Mouse (Mus musculus): Measurements from ENCODE around the gene Tmem14a. TPM values are rescaled to one million over a fixed set of nuclear protein-coding genes. Genes with fewer than 3 reads are reported as not detected.
"Not testable (repeated sequence)": the region's sequence is repeated elsewhere in the genome, so short reads cannot be mapped to it uniquely, and the experiment has no call there.

The Tmem14a gene
- 8.7 and 12.9 TPM in 2 replicates for polyA plus RNA-seq (2016; fragmentation: Nextera tagmentation; extraction: Ambion mirVana)

- peak; percentile 92 for DNase-seq (ENCODE audit: low spot score)
- Histone ChIP-seq H3K4me1 (peaks cover 9% of the 10 kb centered on the region), H3K36me3 (no peaks in the 10 kb centered on the region), H3K4me3 (peak within 1 kb of the TSS; percentile 76), H3K27ac (peak within 1 kb of the TSS; percentile 94), H3K9me3 (no peaks in the 10 kb centered on the region), H3K27me3 (ENCODE audit: insufficient read depth, poor library complexity, severe bottlenecking) (no peaks in the 10 kb centered on the region)
- under 1% methylated on average over 17 of the region's 17 CpGs for WGBS
Measured at GRCm38 (mm10) chr1:21218489-21218919, at the start of gene Tmem14a. Tmem14a (plus strand) TSS chr1:21218575.

GRCm38 (mm10) chr1:21185196-21185595, 33.2 kb upstream of the Tmem14a start:
- H3K27ac ChIP-seq, result no peak overlapping the region
- H3K36me3 ChIP-seq, result no peaks in the 10 kb centered on the region
- peak; percentile 54 for DNase-seq (ENCODE audit: low spot score)
- 96% methylated on average over 6 of the region's 6 CpGs for WGBS
- no peaks in the 10 kb centered on the region for H3K9me3 ChIP-seq
- H3K4me3 ChIP-seq, result no peak overlapping the region
- H3K4me1 ChIP-seq, result no peaks in the 10 kb centered on the region
- H3K27me3 ChIP-seq (ENCODE audit: insufficient read depth, poor library complexity, severe bottlenecking), result no peaks in the 10 kb centered on the region

- H3K36me3 ChIP-seq, result no peaks in the 10 kb centered on the region
- no peak for DNase-seq (ENCODE audit: low spot score)
- no peaks in the 10 kb centered on the region for H3K4me1 ChIP-seq
- H3K4me3 ChIP-seq, result no peak overlapping the region
- no peaks in the 10 kb centered on the region for H3K9me3 ChIP-seq
- no peaks in the 10 kb centered on the region for H3K27me3 ChIP-seq (ENCODE audit: insufficient read depth, poor library complexity, severe bottlenecking)
- no peak overlapping the region for H3K27ac ChIP-seq
- WGBS, result 71% methylated on average over 1 of the region's 1 CpGs
Measured at GRCm38 (mm10) chr1:21206241-21206640, 12.1 kb upstream of the Tmem14a start.

- not testable (repeated sequence) for H3K27me3 ChIP-seq (ENCODE audit: insufficient read depth, poor library complexity, severe bottlenecking); H3K36me3 ChIP-seq; H3K4me3 ChIP-seq; H3K4me1 ChIP-seq; H3K9me3 ChIP-seq; H3K27ac ChIP-seq
- peak; percentile 35 for DNase-seq (ENCODE audit: low spot score)
- 11% methylated on average over 3 of the region's 3 CpGs for WGBS
Measured at GRCm38 (mm10) chr1:21213537-21213936, 4.8 kb upstream of the Tmem14a start.

DNA sequence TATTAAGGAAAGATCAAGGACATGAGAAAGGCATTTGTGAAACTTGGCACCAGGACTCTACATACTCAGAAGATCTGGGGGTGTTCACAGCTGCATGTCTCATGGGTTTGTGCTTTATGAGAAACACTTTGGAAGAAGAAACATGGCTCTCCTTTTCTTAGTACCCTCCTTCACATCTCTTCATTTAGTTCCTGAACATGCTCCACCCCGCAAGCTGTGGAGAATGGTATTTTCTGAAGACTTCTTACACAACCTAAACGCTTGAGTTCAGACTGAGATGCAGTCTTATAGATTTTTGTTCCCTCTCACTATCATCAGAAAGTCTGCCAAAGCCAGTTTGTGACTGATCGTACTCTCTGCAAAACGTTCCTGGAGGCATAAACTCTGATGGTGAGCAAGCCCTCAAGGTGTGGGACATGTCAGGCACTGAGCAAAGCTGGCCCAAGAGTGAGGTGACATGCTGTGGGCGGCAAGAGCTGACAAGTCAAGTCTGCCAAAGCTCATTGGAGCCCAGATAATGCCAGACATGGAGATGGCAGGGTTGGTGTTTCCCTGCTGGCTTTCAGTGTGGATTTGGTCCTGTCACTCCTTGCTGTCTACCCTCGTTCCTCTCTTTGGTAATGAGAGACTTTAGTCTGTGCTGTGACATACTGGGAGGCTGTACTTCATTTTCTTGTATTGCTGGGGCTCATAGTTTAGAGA, 4.2 kb upstream of the Tmem14a start:
- H3K36me3 ChIP-seq; H3K4me1 ChIP-seq; H3K4me3 ChIP-seq; H3K27ac ChIP-seq; H3K27me3 ChIP-seq (ENCODE audit: insufficient read depth, poor library complexity, severe bottlenecking); H3K9me3 ChIP-seq: not testable (repeated sequence)
- 71% methylated on average over 6 of the region's 6 CpGs for WGBS
- DNase-seq (ENCODE audit: low spot score), result peak; percentile 7

DNA sequence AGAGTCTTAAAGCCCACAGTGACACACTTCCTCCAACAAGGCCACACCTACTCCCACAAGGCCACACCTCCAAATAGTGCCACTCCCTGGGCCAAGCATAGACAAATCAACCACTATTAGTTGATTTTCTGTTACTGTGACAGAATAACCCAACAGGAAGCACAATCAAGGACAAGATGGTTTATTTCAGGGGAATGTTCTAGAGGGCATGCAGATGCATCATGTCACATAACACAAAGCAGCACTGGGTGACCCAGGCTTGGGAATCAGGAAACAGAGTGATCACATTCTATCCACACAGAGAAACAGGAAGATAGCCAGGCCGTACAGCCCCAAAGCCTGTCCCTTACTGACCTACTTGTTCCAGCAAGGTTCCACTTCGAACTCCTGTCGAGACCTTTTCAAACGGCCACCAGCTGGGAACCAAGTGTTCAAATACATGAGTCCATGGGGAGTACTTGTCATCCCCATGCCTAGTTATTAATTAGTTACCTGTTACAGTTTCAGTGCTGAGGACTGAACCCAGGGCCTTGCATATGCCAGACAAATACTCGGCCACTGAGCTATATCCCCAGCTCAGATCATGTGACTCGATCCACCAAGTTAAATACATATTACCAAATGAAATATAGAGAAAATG, 9.5 kb downstream of the Tmem14a start:
- no peaks in the 10 kb centered on the region for H3K9me3 ChIP-seq
- WGBS, result 82% methylated on average over 6 of the region's 6 CpGs
- no peak overlapping the region for H3K4me3 ChIP-seq
- H3K4me1 ChIP-seq, result no peaks in the 10 kb centered on the region
- no peak for DNase-seq (ENCODE audit: low spot score)
- peaks cover 7% of the 10 kb centered on the region; the same call in 1 of the 2 replicates for H3K36me3 ChIP-seq
- H3K27ac ChIP-seq, result no peak overlapping the region
- no peaks in the 10 kb centered on the region for H3K27me3 ChIP-seq (ENCODE audit: insufficient read depth, poor library complexity, severe bottlenecking)

DNA sequence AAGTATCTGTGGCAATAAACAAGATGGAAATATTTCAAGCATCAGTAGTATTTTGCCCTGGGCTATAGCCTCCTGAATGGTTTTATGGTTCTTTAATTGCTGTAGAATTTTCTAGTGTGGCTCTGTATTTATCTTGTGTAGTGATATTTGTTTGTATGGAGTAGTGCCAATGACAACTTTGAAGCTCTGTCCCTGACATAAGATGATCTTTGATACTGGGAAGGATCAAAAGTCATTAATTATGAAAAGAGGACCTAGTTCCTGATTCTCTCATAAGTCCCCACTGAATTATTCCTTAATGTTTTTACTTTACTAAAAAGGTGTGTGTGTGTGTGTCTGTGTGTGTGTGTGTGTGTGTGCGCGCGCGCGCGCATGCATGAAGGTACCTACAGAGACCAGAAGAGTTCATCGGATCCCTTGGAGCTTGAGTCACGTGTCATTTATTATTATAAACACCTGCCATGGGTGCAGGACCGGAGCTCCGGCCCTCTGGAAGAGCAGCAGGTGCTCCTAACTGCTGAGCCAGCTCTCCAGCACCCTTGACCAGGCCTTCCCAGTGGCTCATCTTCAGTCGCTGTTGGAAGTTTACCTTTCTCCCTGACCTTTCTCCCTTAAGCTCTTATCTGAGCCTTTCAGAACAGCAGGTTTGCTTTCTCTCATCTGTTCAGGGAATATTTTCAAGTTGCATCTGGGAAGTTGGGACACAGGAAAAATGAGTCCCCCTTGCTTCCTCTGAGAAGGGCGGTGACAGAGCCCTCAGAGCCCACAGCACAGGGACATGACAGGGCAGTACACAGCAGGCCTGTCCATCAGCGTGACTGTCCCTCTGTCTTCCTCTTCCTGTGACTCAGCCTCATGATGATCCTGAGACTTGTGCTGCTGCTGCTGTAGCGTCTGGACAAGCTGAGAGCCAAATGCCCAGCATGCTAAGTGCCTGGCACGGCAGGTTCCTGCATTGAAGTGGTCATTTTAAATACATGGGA, 10.7 kb downstream of the Tmem14a start:
- H3K9me3 ChIP-seq; H3K27me3 ChIP-seq (ENCODE audit: insufficient read depth, poor library complexity, severe bottlenecking); H3K4me3 ChIP-seq; H3K36me3 ChIP-seq; H3K4me1 ChIP-seq; DNase-seq (ENCODE audit: low spot score); H3K27ac ChIP-seq: not testable (repeated sequence)
- 80% methylated on average over 15 of the region's 15 CpGs for whole genome bisulfite sequencing

DNA sequence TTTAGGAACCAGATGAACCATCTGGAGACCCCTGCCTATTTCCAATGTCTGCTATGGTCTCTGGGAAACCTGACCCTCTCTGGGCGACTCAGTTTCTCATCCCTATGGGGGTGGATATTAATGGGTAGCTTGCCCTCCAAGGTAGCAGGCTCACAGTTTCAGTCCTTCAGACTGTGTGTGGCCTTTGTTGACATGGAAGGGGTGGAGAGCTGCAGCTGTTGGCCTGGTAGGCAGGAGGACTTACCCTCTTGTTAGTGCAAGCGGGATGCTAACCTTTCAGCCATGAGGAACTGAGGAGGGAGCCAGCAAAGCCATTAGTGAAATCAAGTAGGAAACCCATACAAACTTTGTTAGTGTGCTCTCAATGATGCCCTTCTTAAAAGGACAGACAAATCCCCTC, 12.0 kb downstream of the Tmem14a start:
- no peak overlapping the region for H3K4me3 ChIP-seq
- DNase-seq (ENCODE audit: low spot score), result no peak
- no peak overlapping the region for H3K27ac ChIP-seq
- H3K36me3 ChIP-seq, result peaks cover 7% of the 10 kb centered on the region; the same call in 1 of the 2 replicates
- no peaks in the 10 kb centered on the region for H3K9me3 ChIP-seq
- no peaks in the 10 kb centered on the region for H3K4me1 ChIP-seq
- no peaks in the 10 kb centered on the region for H3K27me3 ChIP-seq (ENCODE audit: insufficient read depth, poor library complexity, severe bottlenecking)
- WGBS, result 77% methylated on average over 2 of the region's 2 CpGs

- Histone ChIP-seq H3K4me3 (no peak overlapping the region), H3K36me3 (peaks cover 3% of the 10 kb centered on the region; the same call in 1 of the 2 replicates), H3K9me3 (no peaks in the 10 kb centered on the region), H3K4me1 (no peaks in the 10 kb centered on the region), H3K27ac (no peak overlapping the region), H3K27me3 (ENCODE audit: insufficient read depth, poor library complexity, severe bottlenecking) (no peaks in the 10 kb centered on the region)
- WGBS, result 80% methylated on average over 5 of the region's 5 CpGs
- no peak for DNase-seq (ENCODE audit: low spot score)
Measured at GRCm38 (mm10) chr1:21231744-21232464, 13.5 kb downstream of the Tmem14a start.

DNA sequence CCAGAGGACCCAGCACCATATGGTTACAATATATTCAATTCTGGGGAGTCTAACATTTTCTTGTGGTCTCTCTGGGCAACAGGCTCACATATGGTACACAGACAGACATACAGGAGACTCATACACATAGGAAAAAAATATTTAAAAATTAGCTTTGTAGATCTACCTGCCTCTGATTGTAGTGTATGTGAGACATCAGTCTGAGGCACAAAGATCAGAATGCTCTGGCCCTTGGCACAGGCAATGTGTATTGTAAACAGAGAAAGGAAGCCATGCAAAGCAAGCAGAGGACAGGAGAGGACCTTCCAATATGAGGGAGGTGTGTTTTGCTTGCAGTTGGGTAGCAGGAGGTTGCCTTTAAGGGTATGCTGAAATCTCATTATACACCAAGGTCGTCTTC, 14.1 kb downstream of the Tmem14a start:
- WGBS, result 84% methylated on average over 1 of the region's 1 CpGs
- no peak for DNase-seq (ENCODE audit: low spot score)
- no peaks in the 10 kb centered on the region for H3K9me3 ChIP-seq

DNA sequence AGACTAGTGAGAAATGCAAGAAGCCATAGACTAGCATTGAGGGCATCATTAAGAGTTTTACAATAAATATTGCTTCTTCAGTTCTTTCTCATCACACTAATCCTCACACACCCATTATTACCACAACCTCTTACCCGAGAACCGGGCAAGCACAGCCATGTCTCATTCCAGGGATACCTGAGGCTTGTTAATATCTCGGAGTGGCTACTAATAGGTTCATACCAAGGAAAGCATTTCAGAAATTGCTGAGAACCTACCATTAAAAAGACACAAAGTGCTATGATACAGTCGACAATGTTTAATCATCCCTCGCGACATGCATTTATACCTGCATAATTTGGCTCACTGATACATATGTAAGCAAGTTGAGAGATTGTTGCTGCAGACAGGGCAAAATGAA, 17.0 kb downstream of the Tmem14a start:
- no peak for DNase-seq (ENCODE audit: low spot score)
- Histone ChIP-seq H3K4me1 (no peaks in the 10 kb centered on the region), H3K27ac (no peak overlapping the region), H3K9me3 (no peaks in the 10 kb centered on the region), H3K36me3 (no peaks in the 10 kb centered on the region), H3K27me3 (ENCODE audit: insufficient read depth, poor library complexity, severe bottlenecking) (no peaks in the 10 kb centered on the region), H3K4me3 (no peak overlapping the region)
- 81% methylated on average over 6 of the region's 6 CpGs for WGBS

More for the DNA sequence above, 14.1 kb downstream of the Tmem14a start:
- H3K27ac ChIP-seq, result no peak overlapping the region
- H3K27me3 ChIP-seq (ENCODE audit: insufficient read depth, poor library complexity, severe bottlenecking), result no peaks in the 10 kb centered on the region
- H3K36me3 ChIP-seq, result 0 out of 2 replicates have a peak, but pooled peaks cover 2% of the 10 kb centered on the region
- H3K4me1 ChIP-seq, result no peaks in the 10 kb centered on the region
- no peak overlapping the region for H3K4me3 ChIP-seq

Measured in heart, embryonic 10.5 days (tissue).